Mouse (Mus musculus) lung, postnatal 0 days (tissue): ENCODE measurements around the gene Pcmtd2. TPM values are rescaled to one million over a fixed set of nuclear protein-coding genes. Genes with fewer than 3 reads are reported as not detected.

Experiments used
- ATAC-seq: fragments of 200-750 bp; cut with Nextera tagmentation; 2 replicates; pipeline ENCODE4 v1.8.0; 2017; ENCODE audit warnings: moderate library complexity
- DNase-seq: peaks from one replicate; pipeline ENCODE4 v3.0.0-alpha.2; 2016; ENCODE audit warnings: low spot score
- H3K27ac ChIP-seq: fragments of 300-500 bp; sonication (generic); 2 replicates; pipeline ENCODE4 v1.5.1; 2014; ENCODE audit warnings: antibody characterized with exemption, mild to moderate bottlenecking, low read length, mixed read lengths
- H3K27me3 ChIP-seq: fragments of 300-500 bp; sonication (generic); replicated peaks from 2 replicates; pipeline ENCODE4 v1.6.1; 2014; ENCODE audit warnings: low read length, mixed read lengths; ENCODE audit not compliant: insufficient read depth
- H3K36me3 ChIP-seq: fragments of 300-500 bp; sonication (generic); 2 replicates; pipeline ENCODE4 v1.6.1; 2014; ENCODE audit warnings: low read length, mixed read lengths; ENCODE audit not compliant: insufficient read depth
- H3K4me1 ChIP-seq: fragments of 300-500 bp; sonication (generic); 2 replicates; pipeline ENCODE4 v1.6.1; 2014; ENCODE audit warnings: antibody characterized with exemption, low read depth, low read length, mixed read lengths; ENCODE audit not compliant: insufficient read depth
- H3K4me2 ChIP-seq: fragments of 300-500 bp; sonication (generic); replicated peaks from 2 replicates; pipeline ENCODE4 v1.6.1; 2014; ENCODE audit warnings: low read depth, mild to moderate bottlenecking, low read length, moderate library complexity, mixed read lengths
- H3K4me3 ChIP-seq: fragments of 300-500 bp; sonication (generic); 2 replicates; pipeline ENCODE4 v1.5.1; 2014; ENCODE audit warnings: low read depth, low read length
- H3K9ac ChIP-seq: fragments of 300-500 bp; sonication (generic); replicated peaks from 2 replicates; pipeline ENCODE4 v1.6.1; 2014; ENCODE audit warnings: low read depth, mild to moderate bottlenecking
- H3K9me3 ChIP-seq: fragments of 300-500 bp; sonication (generic); 2 replicates; pipeline ENCODE4 v1.6.1; 2016; ENCODE audit warnings: low read length, mixed read lengths
- CTCF ChIP-seq: IDR thresholded peaks from 2 replicates; pipeline ENCODE4 v1.5.1; 2016; ENCODE audit warnings: antibody characterized with exemption, mild to moderate bottlenecking
- EP300 ChIP-seq: IDR thresholded peaks from 2 replicates; pipeline ENCODE4 v1.6.1; 2016; ENCODE audit warnings: antibody characterized with exemption, mild to moderate bottlenecking, control low read depth
- WGBS: fragments of 180-500 bp; shearing (Covaris S2); extraction: QIAGEN DNeasy Blood & Tissue Kit; methylation state at CpG from one replicate; pipeline ENCODE4 v1.1.7; 2014; 5-methylcytosine and 5-hydroxymethylcytosine counted together
- polyA plus RNA-seq: library from polyadenylated mRNA; unstranded; fragments of >200 nt; fragmentation: Nextera tagmentation; extraction: Ambion mirVana; gene quantifications from 2 replicates; pipeline ENCODE4 v1.2.1, GENCODE M21; 2015

Gene Pcmtd2
- polyA plus RNA-seq, 1 experiment from 2014 or later, result 37.3 TPM

DNA sequence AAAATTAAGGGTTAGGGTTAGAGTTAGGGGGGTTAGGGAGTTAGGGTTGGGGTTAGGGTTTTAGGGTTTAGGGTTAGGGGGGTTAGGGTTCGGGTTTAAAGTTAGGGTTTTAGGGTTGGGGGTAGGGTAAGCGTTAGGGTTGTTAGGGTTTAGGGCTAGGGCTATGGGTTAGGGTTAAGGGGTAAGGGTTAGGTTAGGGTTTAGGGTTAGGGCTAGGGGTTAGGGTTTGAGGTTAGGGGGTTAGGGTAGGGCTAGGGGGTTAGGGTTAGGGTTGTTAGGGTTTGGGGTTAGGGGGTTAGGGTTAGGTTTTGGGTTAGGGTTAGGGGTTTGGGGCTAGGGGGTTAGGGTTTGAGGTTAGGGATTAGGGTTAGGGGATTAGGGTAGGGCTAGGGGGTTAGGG lies 33.4 kb downstream of the Pcmtd2 start:
- H3K27me3 ChIP-seq, result no peaks in the 10 kb centered on the region
- H3K4me3 ChIP-seq, result no peak overlapping the region
- DNase-seq, result no peak
- H3K9me3 ChIP-seq, result no peaks in the 10 kb centered on the region
- H3K4me2 ChIP-seq, result no peak overlapping the region
- 93% methylated on average over 2 of the region's 2 CpGs for WGBS
- no peaks in the 10 kb centered on the region for H3K4me1 ChIP-seq
- TF ChIP-seq EP300 (no peak), CTCF (no peak)
- H3K36me3 ChIP-seq, result no peaks in the 10 kb centered on the region
- H3K27ac ChIP-seq, result no peak overlapping the region
- no peak for ATAC-seq
- H3K9ac ChIP-seq, result no peak overlapping the region

DNA sequence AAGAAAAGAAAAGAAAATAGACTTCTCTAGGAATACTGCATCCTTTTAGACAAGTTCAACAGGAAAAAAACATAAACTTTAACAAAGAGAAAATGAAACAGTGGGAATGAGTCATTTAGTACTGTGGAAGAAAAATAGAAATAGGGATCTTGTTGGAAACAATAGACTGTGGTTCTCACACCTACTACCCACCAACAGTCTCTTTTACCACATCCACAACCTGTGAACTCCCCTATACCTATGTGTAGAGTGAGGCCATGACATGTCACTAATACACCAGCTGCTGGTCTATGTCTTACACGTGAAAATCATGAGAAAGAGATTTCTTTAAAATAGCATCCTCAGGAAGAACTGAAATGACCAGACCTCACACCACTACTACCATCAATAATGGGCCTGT lies 41.2 kb downstream of the Pcmtd2 start:
- ATAC-seq (no peak), DNase-seq (no peak)
- WGBS, result 65% methylated on average over 1 of the region's 1 CpGs
- Histone ChIP-seq H3K4me2 (no peak overlapping the region), H3K27me3 (no peaks in the 10 kb centered on the region), H3K27ac (no peak overlapping the region), H3K9ac (no peak overlapping the region), H3K4me3 (no peak overlapping the region), H3K9me3 (no peaks in the 10 kb centered on the region), H3K4me1 (no peaks in the 10 kb centered on the region), H3K36me3 (no peaks in the 10 kb centered on the region)
- TF ChIP-seq CTCF, result no peak
- TF ChIP-seq EP300, result no peak

DNA sequence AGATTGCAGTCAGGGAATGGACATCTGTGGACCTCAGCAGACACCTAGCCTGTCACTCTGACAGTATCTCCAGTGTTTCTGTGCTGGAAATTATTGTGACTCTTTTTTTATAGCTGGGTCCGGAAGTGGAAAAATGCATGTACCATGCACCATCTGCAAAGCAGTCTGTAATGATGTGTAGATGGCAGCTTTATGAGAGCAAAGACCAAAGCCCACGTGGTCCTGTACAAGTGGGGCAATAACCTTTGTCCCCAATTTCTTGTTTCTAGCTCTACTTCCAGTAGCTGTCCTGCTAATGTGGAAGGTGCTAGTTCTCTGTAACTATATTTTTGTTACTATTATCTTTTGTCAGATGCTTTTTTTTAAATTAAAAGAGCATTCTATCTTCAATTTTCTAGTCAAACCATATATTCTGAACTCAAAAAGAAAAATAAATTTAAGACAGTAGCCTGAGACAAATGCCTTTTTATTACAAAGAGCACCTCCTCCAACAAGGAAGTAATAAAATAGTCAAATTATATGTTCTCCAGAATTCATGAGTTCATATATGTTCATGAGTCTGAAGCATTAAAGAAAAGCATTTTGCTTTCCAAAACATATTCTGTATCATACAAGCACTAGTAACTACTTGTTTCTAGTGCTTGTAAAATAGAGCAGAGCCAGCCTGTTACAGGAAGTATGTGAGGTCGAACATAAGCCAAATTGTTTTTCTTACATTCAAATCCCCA lies 45.5 kb downstream of the Pcmtd2 start:
- Histone ChIP-seq H3K27ac (no peak overlapping the region), H3K9me3 (no peaks in the 10 kb centered on the region), H3K36me3 (no peaks in the 10 kb centered on the region), H3K4me2 (no peak overlapping the region), H3K4me1 (no peaks in the 10 kb centered on the region), H3K4me3 (no peak overlapping the region), H3K9ac (no peak overlapping the region), H3K27me3 (no peaks in the 10 kb centered on the region)
- ATAC-seq, result no peak
- DNase-seq, result no peak
- no peak for TF ChIP-seq EP300
- TF ChIP-seq CTCF, result no peak
- 65% methylated on average over 3 of the region's 3 CpGs for WGBS

Other genes starting within 250 kb of the Pcmtd2 start
- gene Prpf6, start 246.0 kb upstream of the Pcmtd2 start, polyA plus RNA-seq, result 32.3 and 33.6 TPM in 2 replicates
- gene Zfp512b, start 245.1 kb upstream of the Pcmtd2 start, polyA plus RNA-seq, result 21.8 and 24.4 TPM in 2 replicates
- 20.8 and 21.3 TPM in 2 replicates for gene Samd10, start 238.6 kb upstream of the Pcmtd2 start, polyA plus RNA-seq
- gene Gm29797, start 180.8 kb upstream of the Pcmtd2 start, polyA plus RNA-seq, result not detected in 2 replicates
- 134 and 161 TPM in 2 replicates for gene Sox18, start 166.2 kb upstream of the Pcmtd2 start, polyA plus RNA-seq
- 14.1 and 15.3 TPM in 2 replicates for gene Tcea2, start 157.5 kb upstream of the Pcmtd2 start, polyA plus RNA-seq
- 32.7 and 33.3 TPM in 2 replicates for gene Rgs19, start 143.9 kb upstream of the Pcmtd2 start, polyA plus RNA-seq
- gene Lkaaear1, start 139.4 kb upstream of the Pcmtd2 start, polyA plus RNA-seq, result not detected in 2 replicates
- gene Oprl1, start 122.8 kb upstream of the Pcmtd2 start, polyA plus RNA-seq, result 0.20 TPM in 1 of 2 replicates, not detected in the other
- not detected in 2 replicates for gene Myt1, start 74.5 kb upstream of the Pcmtd2 start, polyA plus RNA-seq
- gene Polr3k, start 26.5 kb downstream of the Pcmtd2 start, polyA plus RNA-seq, result 30.7 and 31.4 TPM in 2 replicates
- not detected in 2 replicates for gene Gm14496, start 153.3 kb downstream of the Pcmtd2 start, polyA plus RNA-seq